Mouse (Mus musculus) small intestine, adult 2 months (tissue): Measurements from ENCODE around the gene Akirin1.

Experiments
- CTCF ChIP-seq: fragments of 200-500 bp; IDR thresholded peaks from 2 replicates; pipeline ENCODE4 v1.5.1; 2012; ENCODE audit warnings: low read depth, mild to moderate bottlenecking, control low read depth, inconsistent platforms, low read length, moderate library complexity, mixed read lengths; ENCODE audit not compliant: insufficient replicate concordance, insufficient read length; ENCODE audit errors: extremely low read depth
- POLR2A ChIP-seq: fragments of 200-500 bp; IDR thresholded peaks from 2 replicates; pipeline ENCODE4 v1.6.1; 2012; ENCODE audit warnings: low read depth, mild to moderate bottlenecking, control low read depth, inconsistent platforms, low read length, moderate library complexity

- no peak for TF ChIP-seq POLR2A
- TF ChIP-seq CTCF = no peak
Measured at GRCm38 (mm10) chr4:123745221-123745775, 4.8 kb downstream of the Akirin1 start.
